Mouse (Mus musculus) frontal cortex, postnatal 25 days (tissue): ENCODE measurements around the gene Ano8.
"Not testable (repeated sequence)": the region's sequence is repeated elsewhere in the genome, so short reads cannot be mapped to it uniquely, and the experiment has no call there.

Experiments used
- DNase-seq, 2 experiments: peaks; one replicate each; pipeline ENCODE4 v3.0.0; 2022; ENCODE audit warnings: low spot score in 2 of 2

Ano8 gene

DNA sequence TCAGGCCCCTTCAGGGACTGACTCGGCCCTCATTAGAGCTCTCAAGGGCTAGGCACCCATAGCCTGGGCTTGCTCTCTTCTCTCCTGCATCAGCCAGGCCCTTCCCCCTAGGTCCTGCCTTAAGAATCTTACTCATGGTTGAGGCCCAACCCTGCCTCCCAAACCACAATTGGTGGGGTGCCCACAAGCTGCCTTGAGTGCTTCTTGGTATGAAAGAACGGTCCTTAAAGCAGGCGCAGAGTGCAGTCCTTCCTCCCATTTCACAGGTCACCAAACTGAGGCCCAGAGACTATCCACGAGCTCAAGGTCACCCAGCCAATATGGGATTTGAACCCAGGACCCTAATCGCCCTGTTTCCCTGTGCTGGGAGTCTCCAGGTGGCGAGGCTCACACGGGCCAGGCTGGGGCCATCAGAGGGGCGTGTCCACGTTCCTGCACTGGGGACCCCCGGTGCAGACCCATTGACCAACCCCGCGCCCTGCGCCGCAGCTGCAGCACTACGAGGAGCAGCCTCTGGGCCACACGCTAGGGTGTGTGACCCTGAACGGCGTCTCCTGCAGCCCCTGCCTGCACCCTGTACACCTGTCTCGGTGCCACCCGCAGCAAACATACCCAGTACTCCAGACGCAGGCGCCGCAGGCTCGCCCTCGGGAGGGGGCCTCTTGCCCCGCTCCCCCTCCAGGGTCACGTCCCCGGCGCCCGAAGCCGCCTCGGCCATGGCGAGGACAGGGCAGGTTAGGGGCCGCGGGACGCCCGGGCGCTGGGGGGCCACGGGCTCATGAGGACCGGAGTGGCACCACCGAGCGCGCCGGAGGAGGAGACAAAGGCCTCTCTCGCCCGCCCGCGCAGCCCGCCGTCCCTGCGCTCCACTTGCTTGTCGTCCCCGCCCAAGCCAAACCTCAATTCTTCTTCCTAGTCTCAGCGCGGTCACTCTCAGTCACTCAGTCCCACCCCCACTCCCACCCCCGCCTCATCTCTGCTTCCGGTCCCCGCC lies at the start of gene Ano8:
Gene Ano8, minus strand, starts transcription at position 822 of the 994 bp plus-strand sequence.
- DNase-seq, result peak; percentile 75

DNA sequence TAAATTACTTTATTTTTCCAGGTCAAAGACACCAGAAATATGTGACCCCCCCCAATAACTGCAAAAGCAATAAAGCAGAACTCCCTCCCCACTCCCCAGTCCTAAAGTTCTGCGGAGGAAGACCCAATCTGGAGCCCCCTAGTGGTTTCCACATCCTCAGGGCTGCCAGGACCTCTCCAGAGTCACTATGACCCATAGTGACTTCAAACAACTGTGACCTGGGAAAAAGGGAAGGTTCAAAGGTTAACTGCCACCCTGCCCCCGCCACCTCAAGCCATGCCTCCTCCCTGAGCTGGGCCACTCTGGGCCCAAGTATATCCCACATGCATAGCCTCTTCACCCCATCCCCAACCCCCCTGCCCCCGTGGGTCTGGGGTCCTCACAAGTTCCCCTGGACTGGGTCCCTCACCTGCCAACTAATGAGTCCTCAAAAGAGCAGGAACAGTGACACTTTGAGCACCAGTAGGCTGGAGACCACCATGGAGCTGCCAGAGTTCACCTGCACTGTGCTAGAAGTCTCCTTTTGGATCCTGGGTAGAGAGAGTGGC lies 48.6 kb upstream of the Ano8 start:
- DNase-seq, result no peak

DNA sequence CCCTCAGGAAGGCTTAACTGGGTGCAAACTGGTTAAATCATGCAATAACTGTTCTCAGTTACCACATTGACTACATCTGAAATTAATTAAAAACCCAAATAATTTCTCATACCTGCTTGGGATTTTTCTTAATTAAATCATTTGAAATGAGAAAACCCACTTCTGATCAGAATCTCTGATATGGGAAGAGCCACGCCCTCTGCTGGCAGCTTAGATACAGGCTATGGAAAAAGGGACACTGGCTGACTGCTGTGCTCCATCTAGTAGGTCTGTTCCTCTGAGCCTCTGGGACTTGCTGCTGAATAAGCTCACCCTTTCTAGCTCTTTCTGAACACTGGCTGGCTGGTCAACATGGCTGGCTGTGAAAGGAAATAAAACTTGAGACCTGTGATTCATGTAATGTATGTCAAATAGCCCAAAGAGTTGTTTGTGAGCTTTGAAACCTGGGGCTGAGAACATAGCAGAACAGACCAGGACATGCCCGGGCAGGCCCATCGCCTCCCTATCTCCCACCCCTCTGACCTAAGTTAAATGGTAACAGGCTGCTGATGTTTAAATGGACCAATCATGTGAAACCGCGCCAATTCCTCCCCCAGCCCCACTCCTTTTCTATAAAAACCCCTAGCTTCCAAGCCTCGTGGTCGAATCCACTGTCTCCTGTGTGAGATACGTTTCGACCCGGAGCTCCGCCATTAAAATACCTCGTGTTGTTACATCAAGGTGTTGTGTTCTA lies 45.1 kb upstream of the Ano8 start:
- DNase-seq, result not testable (repeated sequence)

DNA sequence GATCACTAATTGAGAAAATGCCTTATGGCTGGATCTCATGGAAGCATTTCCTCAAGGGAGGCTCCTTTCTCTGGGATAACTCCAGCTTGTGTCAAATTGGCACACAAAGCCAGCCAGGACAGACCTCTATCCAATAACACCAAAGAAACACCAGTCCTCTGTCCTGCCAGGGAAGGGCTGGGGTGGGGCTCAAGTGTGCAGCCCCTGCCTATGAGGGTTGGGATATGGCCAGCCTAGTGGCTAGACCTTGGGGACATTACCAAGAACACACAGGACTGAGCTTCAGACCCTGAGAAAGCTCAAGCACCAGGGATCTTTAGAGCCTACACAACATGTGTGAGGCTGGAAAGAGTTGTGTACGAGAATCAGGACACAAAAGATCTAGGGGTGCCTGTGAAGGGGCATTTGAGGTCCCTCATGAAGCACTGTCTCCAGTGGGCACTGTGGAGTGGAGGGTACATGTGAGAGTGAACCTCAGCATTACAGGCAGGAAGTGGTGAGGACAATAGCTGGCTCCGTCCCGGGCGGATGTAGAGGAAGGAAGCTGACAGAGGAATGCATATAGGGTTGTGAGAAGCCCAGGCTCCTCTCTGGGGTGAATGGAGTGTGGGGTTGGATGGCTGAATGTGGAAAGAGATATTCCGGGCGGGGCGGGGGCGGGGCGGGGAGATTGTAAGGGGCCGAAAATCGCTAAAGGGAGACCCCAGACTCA lies 42.8 kb upstream of the Ano8 start:
- DNase-seq, result no peak

DNA sequence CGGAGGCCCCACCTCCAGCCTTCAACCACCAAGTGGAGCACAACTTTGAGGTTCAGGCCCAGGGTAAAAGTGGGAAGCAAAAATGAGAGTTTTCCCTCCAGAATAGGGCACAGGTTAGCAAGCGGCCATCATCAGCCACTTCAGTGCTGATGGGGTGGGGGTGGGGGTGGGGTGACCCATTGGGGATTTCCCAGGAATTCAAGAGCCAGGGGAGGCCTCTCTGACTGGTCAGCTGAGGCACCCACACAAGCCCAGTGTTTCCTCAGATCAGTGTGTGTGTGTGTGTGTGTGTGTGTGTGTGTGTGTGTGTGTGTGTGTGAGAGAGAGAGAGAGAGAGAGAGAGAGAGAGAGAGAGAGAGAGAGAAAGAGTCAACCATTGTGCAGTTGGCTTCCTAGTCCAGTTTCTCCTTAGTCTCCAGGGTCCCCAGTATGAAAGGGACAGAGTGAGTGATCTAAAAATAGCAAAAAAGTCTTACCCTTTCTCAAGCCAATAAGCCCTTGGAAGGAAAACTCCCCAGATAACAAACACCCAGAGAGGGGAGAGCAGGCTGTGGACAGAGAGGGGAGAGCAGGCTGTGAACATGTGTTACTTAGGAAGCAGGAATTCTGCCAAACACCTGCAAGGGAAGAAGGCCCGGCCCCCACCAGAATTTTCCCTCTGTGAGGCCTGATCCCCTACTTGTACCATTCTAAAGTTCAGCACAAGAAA lies 41.6 kb upstream of the Ano8 start:
- DNase-seq, result no peak

DNA sequence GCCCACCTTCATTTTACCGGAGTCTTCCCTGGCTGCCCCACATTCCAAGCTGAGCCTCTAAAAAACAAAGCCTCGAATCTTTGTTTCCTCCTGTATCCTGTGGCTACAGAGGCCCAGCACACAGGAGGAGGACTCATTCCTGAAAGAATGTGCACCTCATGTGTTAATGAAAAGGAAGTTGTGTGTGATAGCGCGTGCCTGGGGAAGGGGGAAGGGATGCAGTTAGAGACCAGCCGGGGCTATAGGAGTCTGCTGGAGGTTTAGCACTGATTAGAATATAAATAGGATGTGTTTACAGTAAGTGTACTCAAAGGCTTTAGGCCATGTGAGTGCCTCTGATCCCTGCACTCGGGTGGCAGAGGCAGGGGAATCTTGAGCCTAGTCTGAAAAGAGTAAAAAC lies 40.5 kb upstream of the Ano8 start:
- no peak for DNase-seq

DNA sequence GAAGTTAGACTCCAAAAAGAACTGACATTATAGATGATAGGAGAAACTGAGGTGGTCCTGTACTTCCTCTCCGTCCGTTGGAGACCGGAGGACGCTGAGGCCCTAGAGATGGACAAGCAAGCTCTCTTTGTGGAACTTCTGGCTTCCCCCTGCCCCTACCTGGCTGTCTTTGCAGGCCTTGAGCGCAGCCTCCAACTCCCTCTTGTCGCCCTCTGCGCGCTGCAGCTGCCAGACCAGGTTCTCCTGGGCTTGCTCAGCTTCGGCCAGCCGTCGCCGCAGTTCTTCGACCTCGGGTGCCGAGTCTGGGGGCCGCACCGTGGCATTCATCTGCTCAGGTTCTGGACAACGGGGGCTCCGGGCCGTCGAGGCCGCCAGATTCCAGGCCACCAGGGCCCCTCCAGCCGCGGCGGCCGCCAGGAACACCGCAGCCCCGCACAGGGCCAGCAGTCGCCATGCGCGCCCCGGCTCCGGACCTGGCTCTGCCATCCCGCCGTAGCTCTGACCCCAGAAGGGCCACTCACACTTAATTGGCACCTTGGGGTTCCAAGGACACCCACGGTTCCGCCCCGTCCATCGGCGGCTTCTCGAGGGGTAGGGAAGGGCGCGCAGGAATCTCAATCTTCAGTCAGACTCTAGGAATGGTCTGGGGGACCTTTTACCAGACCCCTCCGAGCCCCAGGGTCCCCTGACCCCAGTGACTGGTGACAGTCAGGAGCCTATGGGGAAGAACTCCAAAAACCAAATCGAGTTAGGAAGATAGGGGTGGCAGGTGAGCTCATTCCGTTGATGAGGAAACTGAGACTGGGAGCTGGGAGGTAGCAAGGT lies 39.7 kb upstream of the Ano8 start, which contains the start of gene Ccdc194:
Gene Ccdc194, minus strand, starts transcription at position 486 of the 825 bp plus-strand sequence.
- no peak for DNase-seq

DNA sequence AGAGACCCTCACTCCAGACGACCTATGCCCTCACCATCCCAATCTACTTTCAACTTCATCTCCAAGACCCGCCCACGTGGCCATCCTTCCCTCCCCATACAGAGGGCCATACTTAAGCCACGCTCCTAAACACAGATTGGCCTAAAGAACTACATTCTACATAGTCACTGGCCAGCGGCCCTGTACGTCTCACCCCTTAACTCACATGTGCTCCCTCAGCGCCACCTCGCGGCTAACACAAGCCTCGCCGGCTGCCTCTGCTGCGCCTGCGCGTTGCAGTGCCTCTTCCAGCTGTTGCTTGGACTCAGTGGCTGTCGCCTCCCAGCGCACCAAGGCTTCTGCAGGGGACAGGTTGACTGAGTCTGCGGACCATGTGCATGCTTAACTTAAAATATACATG lies 35.9 kb upstream of the Ano8 start:
- peak; percentile 85 to 86 for DNase-seq

DNA sequence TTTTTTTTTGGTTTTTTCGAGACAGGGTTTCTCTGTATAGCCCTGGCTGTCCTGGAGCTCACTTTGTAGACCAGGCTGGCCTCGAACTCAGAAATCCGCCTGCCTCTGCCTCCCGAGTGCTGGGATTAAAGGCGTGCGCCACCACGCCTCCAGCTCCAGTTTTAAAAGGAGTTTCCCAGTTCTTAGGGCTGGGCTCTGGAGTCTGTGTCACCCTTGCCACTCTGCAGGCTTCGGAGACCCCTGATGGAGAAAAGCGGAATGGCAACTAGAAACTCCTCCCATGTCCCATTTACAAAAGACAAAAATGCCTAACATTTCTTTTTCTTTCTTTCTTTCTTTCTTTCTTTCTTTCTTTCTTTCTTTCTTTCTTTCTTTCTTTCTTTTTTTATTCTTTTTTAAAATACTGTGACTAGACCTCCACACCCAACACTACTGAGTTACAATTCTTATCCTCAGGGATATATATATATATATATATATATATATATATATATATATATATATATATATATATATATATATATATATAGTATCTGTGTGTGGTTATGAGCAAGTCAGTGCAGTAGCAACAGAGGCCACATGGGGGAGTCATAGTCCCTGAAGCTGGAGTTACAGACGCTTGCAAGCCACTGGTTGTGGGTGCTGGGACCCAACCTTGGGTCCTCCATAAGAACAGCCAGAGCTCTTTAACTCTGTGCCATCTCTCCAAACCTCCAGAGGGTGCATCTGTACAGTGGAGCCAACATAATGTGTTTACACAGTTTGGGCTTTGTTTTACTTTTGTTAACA lies 33.5 kb upstream of the Ano8 start:
- DNase-seq, result not testable (repeated sequence)

DNA sequence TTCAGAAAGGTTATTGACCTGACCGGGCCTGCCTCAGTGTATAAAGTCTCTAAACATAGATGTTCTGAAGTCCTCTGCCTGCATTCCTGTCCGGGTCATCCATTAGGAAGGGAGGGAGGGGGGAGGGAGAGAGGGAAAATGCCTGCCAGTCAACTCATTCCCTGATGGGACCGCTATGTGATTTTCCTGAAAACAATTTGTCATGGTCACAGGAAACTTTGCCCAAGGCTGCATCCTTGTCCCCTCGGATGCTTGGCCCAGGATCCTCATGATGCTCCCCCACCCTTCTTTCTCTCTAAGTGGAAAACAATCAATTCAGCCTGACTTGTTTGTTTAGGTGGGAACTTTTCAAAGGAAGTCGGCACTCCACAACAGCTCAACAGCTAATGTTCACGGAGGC lies 31.0 kb upstream of the Ano8 start:
- no peak for DNase-seq

DNA sequence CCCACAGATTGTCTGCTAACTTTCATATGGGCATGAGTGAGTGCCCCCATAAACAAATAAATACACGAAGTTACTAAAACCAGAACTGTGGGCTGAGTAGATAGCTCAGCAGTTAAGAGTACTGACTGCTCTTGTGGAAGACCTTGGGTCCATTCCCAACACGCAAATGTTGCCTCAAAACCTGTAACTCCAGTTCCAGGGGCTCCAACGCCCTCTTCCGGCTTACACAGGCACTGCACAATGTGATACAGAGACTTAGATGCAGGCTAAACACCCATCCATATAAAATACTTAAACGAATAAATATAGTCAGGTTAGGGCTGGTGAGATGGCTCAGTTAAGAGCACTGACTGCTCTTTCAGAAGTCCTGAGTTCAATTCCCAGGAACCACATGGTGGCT lies 29.3 kb upstream of the Ano8 start:
- no peak for DNase-seq

DNA sequence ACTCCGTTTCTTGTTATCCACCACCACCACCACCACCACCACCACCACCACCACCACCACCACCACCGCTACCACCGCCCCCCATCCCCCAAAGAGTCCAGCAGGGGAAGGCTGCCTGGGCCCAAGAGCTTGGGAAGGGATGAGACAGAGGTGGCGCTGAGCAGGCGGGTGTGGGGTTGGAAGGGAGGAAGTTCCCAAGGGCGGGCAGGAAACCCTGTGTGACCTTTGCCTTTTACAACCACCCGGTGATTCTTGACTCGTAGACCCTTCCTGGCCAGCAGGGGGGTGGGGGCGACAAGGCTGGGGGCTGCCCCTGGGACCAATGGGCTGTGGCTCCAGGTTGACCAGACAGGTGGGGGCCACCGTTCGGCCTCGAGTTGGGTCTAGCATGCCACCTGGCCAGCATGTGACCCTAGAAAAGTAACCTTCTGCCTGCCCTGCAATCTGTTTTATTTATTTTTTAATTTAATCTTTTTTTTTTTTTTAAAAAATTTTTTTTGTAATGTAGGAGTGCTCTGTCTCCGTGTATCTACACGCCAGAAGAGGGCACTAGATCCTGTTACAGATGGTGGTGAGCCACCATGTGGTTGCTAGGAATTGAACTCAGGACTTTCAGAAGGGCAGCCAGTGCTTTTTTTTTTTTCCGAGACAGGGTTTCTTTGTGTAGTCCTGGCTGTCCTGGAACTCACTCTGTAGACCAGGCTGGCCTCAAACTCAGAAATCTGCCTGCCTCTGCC lies 27.4 kb upstream of the Ano8 start:
- no peak for DNase-seq

DNA sequence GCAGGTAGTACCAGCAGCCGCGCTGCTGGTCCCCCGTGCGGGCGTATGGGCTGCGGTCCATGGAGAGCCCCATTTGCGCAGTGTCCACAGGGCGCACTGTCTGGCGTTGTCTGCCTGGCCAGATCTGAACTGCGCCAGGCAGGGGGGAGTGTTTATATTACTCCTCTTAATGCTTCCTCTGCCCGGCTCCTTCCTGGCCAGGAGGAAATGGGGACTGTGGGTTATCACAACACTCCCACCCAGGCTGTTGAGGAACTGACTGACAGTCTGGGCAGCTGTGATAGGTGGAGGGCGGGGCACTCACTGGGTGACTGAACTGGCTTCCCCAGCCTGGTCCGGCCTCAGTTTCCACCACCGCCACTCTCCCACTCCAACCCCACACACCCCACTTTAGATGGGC lies 25.9 kb upstream of the Ano8 start, which contains the start of gene Plvap:
Gene Plvap, minus strand, starts transcription at position 109 of the 400 bp plus-strand sequence.
- DNase-seq, result no peak

DNA sequence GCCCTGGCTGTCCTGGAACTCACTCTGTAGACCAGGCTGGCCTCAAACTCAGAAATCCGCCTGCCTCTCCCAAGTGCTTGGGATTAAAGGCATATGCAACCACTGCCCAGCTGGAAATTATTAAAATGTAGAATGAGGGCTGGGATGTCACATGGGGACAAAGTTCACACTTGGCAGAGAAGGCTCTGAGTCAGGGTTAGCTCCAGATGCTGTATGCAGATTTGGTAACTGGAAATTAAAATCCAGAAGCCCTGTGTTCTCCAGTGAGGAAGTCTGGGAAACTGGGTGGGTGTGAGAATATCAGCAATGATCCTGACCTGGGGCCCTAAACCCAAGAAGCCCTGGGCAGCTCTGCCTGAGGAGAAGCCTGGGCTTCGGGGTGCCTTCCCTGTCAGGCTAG lies 23.6 kb upstream of the Ano8 start:
- DNase-seq, result no peak

DNA sequence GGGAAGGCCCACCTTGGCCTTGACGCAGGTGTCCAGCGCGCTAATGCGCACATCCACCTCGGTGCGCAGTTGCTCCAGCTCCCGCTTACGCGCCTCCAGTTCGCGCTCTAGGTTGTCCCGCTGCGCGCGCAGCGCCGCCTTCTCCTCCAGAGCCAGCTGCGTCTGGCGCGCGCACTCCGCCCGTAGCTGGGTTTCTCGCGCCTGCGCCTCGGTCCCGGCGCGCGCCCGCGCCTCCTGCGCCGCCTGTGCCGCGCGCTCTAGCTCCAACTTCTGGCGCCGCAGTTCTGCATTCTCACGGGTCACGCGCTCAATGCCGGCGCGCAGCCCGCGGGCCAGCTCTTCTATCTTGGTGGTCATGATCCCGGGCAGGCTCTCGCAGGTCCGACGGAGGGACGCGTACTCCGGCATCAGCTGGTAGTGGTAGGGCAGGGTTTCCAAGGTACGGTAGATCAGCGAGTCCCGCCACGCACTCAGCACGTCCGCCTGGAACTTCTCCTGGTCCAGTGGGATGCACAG lies 21.9 kb upstream of the Ano8 start:
- peak; percentile 61 to 68 for DNase-seq

DNA sequence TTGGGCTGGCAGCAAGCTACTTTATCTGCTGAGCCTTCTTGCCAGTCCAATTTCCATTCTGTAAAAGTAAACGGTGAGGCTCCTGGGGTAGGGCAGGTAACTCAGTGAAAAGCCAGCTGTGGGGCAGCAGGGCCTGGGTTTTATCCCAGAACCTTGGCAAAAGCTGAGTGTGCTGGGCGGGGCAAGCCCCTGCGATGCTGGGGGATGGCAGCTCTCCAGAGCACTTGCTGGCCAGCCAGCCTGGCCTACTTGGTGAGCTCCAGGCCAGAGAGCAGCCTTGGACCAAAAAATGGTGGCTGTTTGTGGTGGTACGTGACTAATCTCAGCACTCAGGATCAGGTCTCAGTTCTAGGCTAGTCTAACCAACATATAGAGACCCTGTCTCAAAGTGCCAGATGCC lies 20.2 kb upstream of the Ano8 start:
- no peak for DNase-seq

DNA sequence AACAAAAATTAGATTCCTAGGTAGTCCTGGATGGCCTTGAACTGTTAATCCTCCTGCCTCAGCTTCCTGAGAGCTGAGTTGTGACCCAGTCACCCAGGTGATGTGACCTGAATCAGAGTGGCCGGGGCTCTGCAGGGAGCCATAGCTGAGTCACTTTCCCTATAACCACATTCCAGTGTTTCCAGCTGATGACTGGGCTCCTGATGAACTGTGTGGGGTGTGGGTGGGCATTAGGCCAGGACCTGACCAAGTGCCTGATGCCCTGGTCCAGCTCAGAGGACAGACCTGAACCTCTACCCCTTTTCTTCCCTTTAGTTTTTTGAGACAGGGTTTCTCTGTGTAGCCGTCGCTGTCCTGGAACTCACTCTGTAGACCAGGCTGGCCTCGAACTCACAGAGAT lies 19.6 kb upstream of the Ano8 start:
- no peak for DNase-seq

DNA sequence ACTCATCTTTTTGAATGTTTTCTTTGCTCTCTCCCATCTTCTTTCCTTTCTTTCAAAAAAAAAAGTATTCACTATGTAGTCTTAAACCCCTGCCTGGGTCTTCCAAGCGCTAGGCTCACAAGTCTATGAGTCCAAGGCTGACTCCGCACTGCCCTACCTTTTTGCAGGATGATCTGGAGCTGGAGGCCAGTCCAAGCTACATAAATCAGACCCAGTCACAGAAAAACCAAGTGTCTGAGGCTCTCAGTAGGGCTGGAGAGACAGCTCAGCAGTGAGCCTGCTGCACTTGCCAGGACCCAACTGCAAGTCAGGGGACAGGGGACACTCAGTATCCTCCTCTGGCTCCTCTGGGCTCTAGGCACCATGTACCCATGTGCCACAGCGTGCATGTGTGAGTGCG lies 18.6 kb upstream of the Ano8 start:
- DNase-seq, result no peak
